Mouse (Mus musculus): ENCODE measurements at regions not wholly inside any gene's neighbourhood (a gene's known extent, or its start where the extent isn't known, plus 50 kb on each side); places are given as distances from the start of the nearest gene placed in this dataset.

DNA sequence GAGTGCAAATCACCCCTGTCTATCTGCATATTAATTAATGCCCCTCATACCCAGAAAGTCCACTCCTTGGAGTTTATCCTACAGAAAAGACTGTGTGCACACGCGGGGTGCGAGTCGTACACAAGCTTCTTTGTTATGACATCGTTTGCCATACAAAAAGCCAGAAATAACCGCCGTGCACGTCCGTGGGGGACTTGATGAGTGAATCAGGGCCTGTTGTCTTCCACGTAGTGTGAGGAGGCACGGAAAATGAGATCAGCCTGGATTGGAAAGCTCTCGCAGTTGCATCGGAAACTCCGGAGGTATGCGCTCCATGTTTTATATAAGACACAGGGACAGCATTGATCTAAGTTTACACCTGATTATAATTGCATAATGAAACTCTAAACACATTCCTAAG is 120.3 kb downstream of the Etnk1 start:
- H3K4me3 ChIP-seq (ENCODE audit: low read depth, low read length), result no peak overlapping the region
- no peaks in the 10 kb centered on the region for H3K9me3 ChIP-seq (replicated peaks; ENCODE audit: control insufficient read depth, low read length)
- H3K27me3 ChIP-seq (ENCODE audit: control insufficient read depth, insufficient read depth, low read length), result no peaks in the 10 kb centered on the region
- H3K4me1 ChIP-seq (ENCODE audit: control insufficient read depth, insufficient read depth, low read length), result peaks cover 4% of the 10 kb centered on the region; the same call in 1 of the 2 replicates
- H3K4me2 ChIP-seq, result no peak overlapping the region
- H3K9ac ChIP-seq (ENCODE audit: low read depth, low read length), result no peak overlapping the region
- no peak for ATAC-seq (replicated peaks; ENCODE audit: insufficient number of reproducible peaks, low FRiP score, low TSS enrichment)
- no peak overlapping the region for H3K27ac ChIP-seq (ENCODE audit: low read depth, low read length)
- H3K36me3 ChIP-seq (ENCODE audit: control insufficient read depth, insufficient read depth, low read length), result no peaks in the 10 kb centered on the region
- 87% methylated on average over 15 of the region's 15 CpGs for WGBS (ENCODE audit: insufficient replicate concordance)

DNA sequence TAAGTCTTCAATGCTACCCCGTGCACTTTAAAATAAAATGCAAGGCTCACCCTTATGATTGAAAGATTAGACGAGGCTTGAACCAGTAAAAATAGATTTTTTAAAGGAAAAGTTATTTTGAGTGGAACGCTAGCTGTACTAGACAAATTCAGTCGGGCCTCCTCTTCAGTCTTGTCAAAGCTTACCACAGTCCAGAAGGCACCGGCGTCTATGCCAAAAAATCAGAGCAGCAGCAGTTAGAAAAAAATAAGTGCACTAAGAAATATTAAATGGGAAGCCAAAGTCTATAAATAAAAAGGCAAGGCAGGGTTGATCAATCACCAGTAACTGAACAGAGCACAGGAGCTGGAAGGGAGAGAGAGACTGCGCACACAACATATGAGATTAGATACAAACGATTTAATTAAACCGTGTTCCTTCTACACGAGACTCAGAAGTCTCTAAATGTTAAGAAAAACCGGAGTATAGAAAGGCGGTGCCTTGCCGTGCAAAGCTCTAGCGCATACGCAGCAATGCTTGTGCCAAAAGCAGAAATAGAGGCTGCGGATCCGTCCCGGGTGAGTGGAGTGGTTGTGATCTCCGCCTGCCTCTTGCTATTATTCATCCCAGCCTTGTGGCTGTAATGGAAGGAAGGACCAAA is 121.6 kb downstream of the Etnk1 start:
- ATAC-seq (replicated peaks; ENCODE audit: insufficient number of reproducible peaks, low FRiP score, low TSS enrichment), result no peak
- Histone ChIP-seq H3K9me3 (replicated peaks; ENCODE audit: control insufficient read depth, low read length) (no peaks in the 10 kb centered on the region), H3K4me3 (ENCODE audit: low read depth, low read length) (no peak overlapping the region), H3K9ac (ENCODE audit: low read depth, low read length) (no peak overlapping the region), H3K4me2 (no peak overlapping the region), H3K27ac (ENCODE audit: low read depth, low read length) (no peak overlapping the region), H3K4me1 (ENCODE audit: control insufficient read depth, insufficient read depth, low read length) (peaks cover 4% of the 10 kb centered on the region; the same call in 1 of the 2 replicates), H3K27me3 (ENCODE audit: control insufficient read depth, insufficient read depth, low read length) (no peaks in the 10 kb centered on the region), H3K36me3 (ENCODE audit: control insufficient read depth, insufficient read depth, low read length) (no peaks in the 10 kb centered on the region)
- WGBS (ENCODE audit: insufficient replicate concordance), result 87% methylated on average over 19 of the region's 19 CpGs

DNA sequence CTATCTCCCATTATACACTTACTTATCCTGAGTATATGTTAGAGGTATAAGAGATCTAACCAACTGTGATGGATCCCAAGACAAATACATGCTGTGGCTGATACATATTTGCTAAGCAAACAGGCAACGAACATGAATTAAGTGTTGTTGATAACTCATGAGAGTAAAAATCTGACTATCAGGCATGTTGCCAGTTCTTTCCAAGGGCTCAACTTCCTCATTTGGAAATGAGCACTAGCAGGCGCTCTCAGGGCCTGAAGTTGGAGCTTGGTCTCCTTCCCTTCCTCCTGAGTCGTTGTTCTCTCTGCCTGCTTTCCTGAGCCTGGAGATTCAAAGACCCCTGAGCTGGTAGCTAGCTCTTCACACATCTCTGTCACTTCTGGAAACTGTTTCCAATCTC is 126.6 kb downstream of the Etnk1 start:
- Histone ChIP-seq H3K4me1 (ENCODE audit: control insufficient read depth, insufficient read depth, low read length) (no peaks in the 10 kb centered on the region), H3K9ac (ENCODE audit: low read depth, low read length) (no peak overlapping the region), H3K27me3 (ENCODE audit: control insufficient read depth, insufficient read depth, low read length) (no peaks in the 10 kb centered on the region), H3K4me2 (no peak overlapping the region), H3K36me3 (ENCODE audit: control insufficient read depth, insufficient read depth, low read length) (no peaks in the 10 kb centered on the region), H3K9me3 (replicated peaks; ENCODE audit: control insufficient read depth, low read length) (no peaks in the 10 kb centered on the region), H3K27ac (ENCODE audit: low read depth, low read length) (no peak overlapping the region), H3K4me3 (ENCODE audit: low read depth, low read length) (no peak overlapping the region)
- ATAC-seq (replicated peaks; ENCODE audit: insufficient number of reproducible peaks, low FRiP score, low TSS enrichment), result no peak
- WGBS (ENCODE audit: insufficient replicate concordance), result 77% methylated on average over 3 of the region's 3 CpGs

DNA sequence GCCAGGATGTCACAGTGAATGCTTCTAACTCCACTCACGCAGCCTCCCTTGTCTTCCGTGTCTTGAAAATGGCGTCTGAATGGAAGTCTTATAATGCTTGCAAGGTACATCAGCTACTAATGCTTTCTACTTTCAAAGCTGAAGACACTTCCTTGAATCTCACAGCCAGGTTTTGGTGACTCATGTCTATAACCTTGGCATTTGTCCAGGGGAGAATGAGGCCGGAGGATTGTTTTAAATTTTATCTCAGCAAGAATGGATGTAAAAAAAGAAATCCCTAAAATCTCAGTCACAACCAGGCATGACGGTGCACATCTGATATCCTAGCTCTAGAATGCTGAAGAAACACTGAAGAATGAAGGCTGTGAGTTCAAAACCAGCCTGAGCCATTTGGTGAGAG is 131.4 kb downstream of the Etnk1 start:
- H3K9me3 ChIP-seq (replicated peaks; ENCODE audit: control insufficient read depth, low read length), result no peaks in the 10 kb centered on the region
- no peak for ATAC-seq (replicated peaks; ENCODE audit: insufficient number of reproducible peaks, low FRiP score, low TSS enrichment)
- no peak overlapping the region for H3K4me2 ChIP-seq
- no peak overlapping the region for H3K4me3 ChIP-seq (ENCODE audit: low read depth, low read length)
- H3K4me1 ChIP-seq (ENCODE audit: control insufficient read depth, insufficient read depth, low read length), result no peaks in the 10 kb centered on the region
- H3K9ac ChIP-seq (ENCODE audit: low read depth, low read length), result no peak overlapping the region
- H3K36me3 ChIP-seq (ENCODE audit: control insufficient read depth, insufficient read depth, low read length), result no peaks in the 10 kb centered on the region
- H3K27ac ChIP-seq (ENCODE audit: low read depth, low read length), result no peak overlapping the region
- no peaks in the 10 kb centered on the region for H3K27me3 ChIP-seq (ENCODE audit: control insufficient read depth, insufficient read depth, low read length)
- WGBS (ENCODE audit: insufficient replicate concordance), result 78% methylated on average over 5 of the region's 5 CpGs

DNA sequence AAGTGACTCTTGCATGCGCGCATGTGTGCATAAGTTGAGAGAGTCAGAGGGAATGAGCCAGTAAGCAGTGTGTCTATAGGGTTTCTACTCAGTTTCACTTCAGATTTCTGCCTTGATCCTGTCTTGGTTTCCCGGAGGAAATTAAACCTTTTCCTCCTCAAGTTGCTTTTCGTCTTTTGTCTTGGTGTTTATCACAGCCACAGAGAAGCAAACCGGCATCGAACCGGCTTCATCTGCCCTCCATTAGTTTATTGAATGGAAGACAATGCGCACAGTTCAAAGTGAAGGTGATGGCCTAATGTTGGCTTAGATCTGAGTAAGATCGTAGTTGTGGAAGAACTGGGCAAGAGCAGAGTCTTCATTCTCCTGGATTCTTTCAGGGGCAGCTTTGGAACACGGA is 134.4 kb downstream of the Etnk1 start:
- ATAC-seq (replicated peaks; ENCODE audit: insufficient number of reproducible peaks, low FRiP score, low TSS enrichment), result no peak
- H3K27ac ChIP-seq (ENCODE audit: low read depth, low read length), result no peak overlapping the region
- no peak overlapping the region for H3K4me2 ChIP-seq
- no peak overlapping the region for H3K4me3 ChIP-seq (ENCODE audit: low read depth, low read length)
- H3K9me3 ChIP-seq (replicated peaks; ENCODE audit: control insufficient read depth, low read length), result no peaks in the 10 kb centered on the region
- 89% methylated on average over 10 of the region's 10 CpGs for WGBS (ENCODE audit: insufficient replicate concordance)
- no peaks in the 10 kb centered on the region for H3K36me3 ChIP-seq (ENCODE audit: control insufficient read depth, insufficient read depth, low read length)
- H3K27me3 ChIP-seq (ENCODE audit: control insufficient read depth, insufficient read depth, low read length), result no peaks in the 10 kb centered on the region
- no peaks in the 10 kb centered on the region for H3K4me1 ChIP-seq (ENCODE audit: control insufficient read depth, insufficient read depth, low read length)
- H3K9ac ChIP-seq (ENCODE audit: low read depth, low read length), result no peak overlapping the region

DNA sequence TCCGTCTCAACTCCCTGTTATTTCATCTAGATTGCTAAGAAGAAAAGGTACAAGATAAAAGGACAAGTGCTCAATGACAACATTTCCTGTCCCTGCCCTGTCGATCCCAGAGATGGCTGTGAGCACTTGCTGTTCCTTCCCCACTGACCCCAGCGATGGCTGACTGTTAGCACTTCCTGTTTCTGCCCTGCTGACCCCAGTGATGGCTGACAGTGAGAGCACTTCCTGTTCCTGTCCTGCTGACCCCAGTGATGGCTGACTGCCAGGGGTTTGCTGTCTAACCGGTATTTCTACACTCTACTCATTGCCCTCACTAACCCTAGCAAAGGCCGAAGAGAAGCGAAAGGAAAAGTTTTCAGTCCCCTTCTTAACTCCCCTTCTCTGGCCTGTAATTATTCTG is 140.3 kb downstream of the Etnk1 start:
- H3K4me2 ChIP-seq, result no peak overlapping the region
- no peak for ATAC-seq (replicated peaks; ENCODE audit: insufficient number of reproducible peaks, low FRiP score, low TSS enrichment)
- no peaks in the 10 kb centered on the region for H3K4me1 ChIP-seq (ENCODE audit: control insufficient read depth, insufficient read depth, low read length)
- 63% methylated on average over 6 of the region's 6 CpGs for WGBS (ENCODE audit: insufficient replicate concordance)
- H3K9me3 ChIP-seq (replicated peaks; ENCODE audit: control insufficient read depth, low read length), result no peaks in the 10 kb centered on the region
- H3K27me3 ChIP-seq (ENCODE audit: control insufficient read depth, insufficient read depth, low read length), result no peaks in the 10 kb centered on the region
- no peak overlapping the region for H3K9ac ChIP-seq (ENCODE audit: low read depth, low read length)
- H3K36me3 ChIP-seq (ENCODE audit: control insufficient read depth, insufficient read depth, low read length), result no peaks in the 10 kb centered on the region
- H3K27ac ChIP-seq (ENCODE audit: low read depth, low read length), result no peak overlapping the region
- no peak overlapping the region for H3K4me3 ChIP-seq (ENCODE audit: low read depth, low read length)

DNA sequence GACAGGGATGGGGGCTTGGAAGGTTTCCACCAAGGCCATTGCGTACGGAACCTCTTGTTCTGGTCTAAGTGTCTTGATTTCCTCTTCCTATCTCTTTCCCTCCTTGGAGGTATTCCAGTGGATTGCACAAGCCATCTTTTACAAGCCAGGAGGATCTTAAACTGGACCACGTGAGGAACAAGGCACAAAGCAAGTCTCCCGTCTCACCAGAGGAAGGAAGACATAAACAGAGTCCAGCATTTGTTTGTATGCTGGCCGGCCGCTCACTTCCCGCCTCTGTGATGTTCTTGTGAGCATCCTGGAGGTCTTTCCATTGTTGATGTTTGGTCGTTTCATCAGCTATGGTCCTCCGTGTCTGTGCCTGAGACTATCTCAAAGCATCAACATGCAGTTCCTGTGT is 148.8 kb downstream of the Etnk1 start:
- no peaks in the 10 kb centered on the region for H3K9me3 ChIP-seq (replicated peaks; ENCODE audit: control insufficient read depth, low read length)
- H3K4me1 ChIP-seq (ENCODE audit: control insufficient read depth, insufficient read depth, low read length), result no peaks in the 10 kb centered on the region
- no peak overlapping the region for H3K4me2 ChIP-seq
- ATAC-seq (replicated peaks; ENCODE audit: insufficient number of reproducible peaks, low FRiP score, low TSS enrichment), result no peak
- 61% methylated on average over 9 of the region's 9 CpGs for WGBS (ENCODE audit: insufficient replicate concordance)
- no peaks in the 10 kb centered on the region for H3K27me3 ChIP-seq (ENCODE audit: control insufficient read depth, insufficient read depth, low read length)
- no peak overlapping the region for H3K27ac ChIP-seq (ENCODE audit: low read depth, low read length)
- no peaks in the 10 kb centered on the region for H3K36me3 ChIP-seq (ENCODE audit: control insufficient read depth, insufficient read depth, low read length)
- H3K9ac ChIP-seq (ENCODE audit: low read depth, low read length), result no peak overlapping the region
- H3K4me3 ChIP-seq (ENCODE audit: low read depth, low read length), result no peak overlapping the region

DNA sequence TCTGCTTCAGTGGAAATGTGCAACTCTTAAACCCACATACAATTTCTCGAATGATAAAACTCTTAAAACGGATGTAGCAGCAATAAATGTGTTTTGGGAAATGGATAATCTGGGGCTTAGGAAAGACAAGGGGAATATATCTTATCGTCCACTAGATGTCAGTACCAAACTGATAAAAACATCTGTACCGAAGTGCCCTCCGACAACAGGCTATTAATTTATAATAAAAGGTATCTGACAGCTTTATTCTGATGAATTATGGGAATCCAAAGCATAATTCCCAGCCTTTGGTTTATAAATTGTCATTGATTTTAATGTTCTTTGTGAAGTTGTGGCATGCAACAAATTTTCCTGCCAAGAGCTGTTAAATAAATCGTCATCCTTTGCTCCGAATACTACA is 153.4 kb downstream of the Etnk1 start:
- WGBS (ENCODE audit: insufficient replicate concordance), result 47% methylated on average over 7 of the region's 7 CpGs
- Histone ChIP-seq H3K27me3 (ENCODE audit: control insufficient read depth, insufficient read depth, low read length) (no peaks in the 10 kb centered on the region), H3K4me2 (no peak overlapping the region), H3K36me3 (ENCODE audit: control insufficient read depth, insufficient read depth, low read length) (no peaks in the 10 kb centered on the region), H3K4me1 (ENCODE audit: control insufficient read depth, insufficient read depth, low read length) (0 out of 2 replicates have a peak, but pooled peaks cover 7% of the 10 kb centered on the region), H3K27ac (ENCODE audit: low read depth, low read length) (no peak overlapping the region), H3K9me3 (replicated peaks; ENCODE audit: control insufficient read depth, low read length) (no peaks in the 10 kb centered on the region), H3K4me3 (ENCODE audit: low read depth, low read length) (no peak overlapping the region), H3K9ac (ENCODE audit: low read depth, low read length) (no peak overlapping the region)
- no peak for ATAC-seq (replicated peaks; ENCODE audit: insufficient number of reproducible peaks, low FRiP score, low TSS enrichment)

DNA sequence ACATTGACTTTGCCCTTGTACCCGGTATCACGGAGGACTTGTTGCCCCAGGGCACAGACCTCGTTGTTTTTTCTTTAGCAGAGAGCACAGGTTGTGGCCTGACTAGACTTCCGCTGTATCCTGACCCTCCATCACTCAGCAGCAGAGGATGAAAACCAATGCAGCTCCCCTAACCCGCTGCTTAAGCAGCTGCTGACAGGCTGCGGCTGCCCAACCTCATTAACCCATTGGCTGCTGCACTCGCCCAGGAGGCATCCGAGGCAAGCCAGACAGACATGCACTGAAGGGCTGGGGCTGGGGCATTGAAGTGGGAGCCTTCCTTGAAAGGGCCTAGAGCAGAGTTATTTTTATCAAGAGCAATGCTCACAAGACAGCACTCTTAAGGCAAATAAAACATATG is 157.6 kb downstream of the Etnk1 start:
- H3K9ac ChIP-seq (ENCODE audit: low read depth, low read length), result no peak overlapping the region
- H3K4me3 ChIP-seq (ENCODE audit: low read depth, low read length), result no peak overlapping the region
- no peak overlapping the region for H3K27ac ChIP-seq (ENCODE audit: low read depth, low read length)
- no peaks in the 10 kb centered on the region for H3K9me3 ChIP-seq (replicated peaks; ENCODE audit: control insufficient read depth, low read length)
- 0 out of 2 replicates have a peak, but pooled peaks cover 7% of the 10 kb centered on the region for H3K4me1 ChIP-seq (ENCODE audit: control insufficient read depth, insufficient read depth, low read length)
- ATAC-seq (replicated peaks; ENCODE audit: insufficient number of reproducible peaks, low FRiP score, low TSS enrichment), result peak; percentile 53; the same call in 1 of the 2 replicates
- H3K27me3 ChIP-seq (ENCODE audit: control insufficient read depth, insufficient read depth, low read length), result no peaks in the 10 kb centered on the region
- no peaks in the 10 kb centered on the region for H3K36me3 ChIP-seq (ENCODE audit: control insufficient read depth, insufficient read depth, low read length)
- 8% methylated on average over 8 of the region's 8 CpGs for WGBS (ENCODE audit: insufficient replicate concordance)
- H3K4me2 ChIP-seq, result no peak overlapping the region
